Mouse (Mus musculus): Measurements from ENCODE around the gene Fras1.

The Fras1 gene

GRCm38 (mm10) chr5:96373567-96373985 is at the start of gene Fras1:
TSS of gene Fras1 (plus strand) at chr5:96373955.
- peak; percentile 58 to 67 for DNase-seq

DNA sequence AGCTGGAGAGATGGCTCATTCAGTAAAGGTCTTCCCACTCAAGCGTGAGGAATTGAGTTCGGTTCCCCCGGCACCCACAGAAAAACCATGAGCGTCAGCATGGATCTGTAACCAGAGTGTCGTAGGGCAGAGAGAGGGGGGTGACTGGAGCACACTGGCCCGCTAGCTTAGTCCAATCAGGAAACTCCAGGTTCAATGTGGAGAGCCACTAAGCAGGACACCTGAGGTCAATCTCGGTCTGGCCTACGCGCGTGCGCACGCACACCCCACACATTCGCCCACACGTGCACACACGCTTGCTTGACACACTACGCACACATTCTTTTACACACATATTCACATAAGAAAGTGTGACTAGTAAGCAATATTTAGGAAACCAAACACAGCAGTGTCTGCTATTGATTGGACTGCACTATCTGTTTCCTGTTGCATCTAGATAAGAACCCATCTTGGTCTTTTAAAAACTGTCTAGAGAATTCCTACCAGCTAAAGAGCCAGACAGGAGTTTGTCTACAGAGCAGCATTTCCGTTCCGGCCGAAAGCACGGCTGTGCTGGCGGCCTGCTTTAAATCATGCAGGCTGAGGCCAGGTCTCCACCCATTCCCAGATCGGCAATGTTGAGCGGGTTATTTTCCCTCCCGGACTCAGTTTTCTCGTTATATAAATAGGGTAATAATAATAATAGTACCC is 42.6 kb upstream of the Fras1 start:
- DNase-seq = peak; percentile 46 to 66

GRCm38 (mm10) chr5:96331738-96332070 is 42.1 kb upstream of the Fras1 start:
- no peak for DNase-seq

- DNase-seq = peak in 1 of 2 experiments; percentile 28
Observed at GRCm38 (mm10) chr5:96333963-96334362, 39.8 kb upstream of the Fras1 start.

DNA sequence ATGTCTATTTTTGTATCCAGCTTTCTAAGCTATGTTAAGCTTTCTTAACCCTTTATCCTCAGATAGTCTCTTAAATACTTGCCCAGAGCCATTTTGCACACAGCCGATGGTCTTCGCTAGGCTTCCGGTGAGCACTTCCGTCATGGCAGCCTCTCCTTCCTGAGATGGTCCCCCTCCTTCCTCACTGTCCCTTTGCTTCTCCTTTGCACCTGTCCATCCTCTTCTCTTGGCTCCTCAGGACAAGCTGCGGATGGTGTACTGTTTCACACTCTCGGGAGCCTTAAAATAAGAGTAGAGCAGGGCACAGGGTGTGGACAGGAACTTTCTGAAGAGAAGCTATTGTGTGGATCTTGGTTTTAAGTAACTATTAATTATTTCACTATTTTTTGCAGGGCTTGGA is 33.2 kb upstream of the Fras1 start:
- DNase-seq = no peak

GRCm38 (mm10) chr5:96344983-96345382 is 28.8 kb upstream of the Fras1 start:
- no peak for DNase-seq

- peak in 1 of 2 experiments; percentile 48 for DNase-seq
Observed at GRCm38 (mm10) chr5:96351963-96352362, 21.8 kb upstream of the Fras1 start.

- no peak for DNase-seq
Observed at GRCm38 (mm10) chr5:96363950-96364349, 9.8 kb upstream of the Fras1 start.

DNA sequence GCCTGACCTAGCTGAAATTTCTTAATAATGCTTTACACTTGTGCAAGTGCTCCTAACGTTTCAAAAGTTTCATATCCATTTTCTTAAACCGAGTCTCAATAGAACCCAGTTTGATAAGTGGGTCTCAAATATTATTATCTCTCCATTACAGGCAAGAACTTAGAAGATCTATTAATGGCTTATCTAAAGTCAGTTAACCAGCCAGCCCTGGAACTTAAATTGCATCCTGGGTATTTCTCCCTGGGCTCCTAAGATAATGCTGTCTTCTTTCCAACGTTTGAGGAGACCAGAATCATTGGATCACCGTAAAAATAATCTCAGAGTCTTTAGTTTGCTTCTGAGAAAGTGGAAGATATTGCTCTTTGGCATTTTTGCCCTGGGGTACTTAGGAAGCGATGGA is 8.2 kb upstream of the Fras1 start:
- DNase-seq = no peak

DNA sequence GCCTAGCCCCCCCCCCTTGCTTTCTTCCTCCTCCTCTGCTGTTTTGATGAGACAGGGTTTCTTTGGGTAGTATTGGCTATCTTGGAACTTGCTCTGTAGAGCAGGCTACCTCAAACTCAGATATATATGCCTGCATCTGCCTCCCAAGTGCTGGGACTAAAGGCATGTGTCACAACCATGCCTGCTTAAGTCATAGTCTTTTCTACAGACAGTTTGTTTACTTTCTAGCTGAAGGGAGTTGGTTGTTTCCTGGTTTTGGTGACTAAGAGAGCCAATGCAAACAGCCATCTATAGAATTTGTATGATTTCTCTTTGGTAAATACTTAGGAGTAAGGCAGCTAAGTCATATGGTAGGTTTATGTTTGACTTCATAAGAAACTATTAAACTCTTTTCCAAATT is 6.5 kb upstream of the Fras1 start:
- DNase-seq = no peak

DNA sequence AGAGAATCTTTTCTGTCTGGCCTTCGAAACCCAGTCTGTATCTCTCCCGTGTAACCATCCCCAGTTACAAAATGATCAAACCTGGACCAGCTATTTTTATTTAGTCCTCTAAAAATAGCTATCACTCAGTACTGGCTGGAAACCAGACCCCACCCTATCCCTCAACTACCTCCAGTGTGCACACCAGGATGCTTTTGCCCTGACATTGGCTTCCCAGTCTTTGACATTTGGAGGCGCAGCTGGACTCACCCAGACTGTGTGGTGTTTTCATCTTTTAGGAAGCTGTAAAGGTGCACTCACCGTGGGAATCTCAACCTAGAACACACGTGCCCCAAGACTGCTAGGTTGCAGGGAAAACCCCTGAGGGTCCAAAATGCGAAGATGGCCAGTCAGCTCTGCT is 649 bp upstream of the Fras1 start:
- DNase-seq = no peak

DNA sequence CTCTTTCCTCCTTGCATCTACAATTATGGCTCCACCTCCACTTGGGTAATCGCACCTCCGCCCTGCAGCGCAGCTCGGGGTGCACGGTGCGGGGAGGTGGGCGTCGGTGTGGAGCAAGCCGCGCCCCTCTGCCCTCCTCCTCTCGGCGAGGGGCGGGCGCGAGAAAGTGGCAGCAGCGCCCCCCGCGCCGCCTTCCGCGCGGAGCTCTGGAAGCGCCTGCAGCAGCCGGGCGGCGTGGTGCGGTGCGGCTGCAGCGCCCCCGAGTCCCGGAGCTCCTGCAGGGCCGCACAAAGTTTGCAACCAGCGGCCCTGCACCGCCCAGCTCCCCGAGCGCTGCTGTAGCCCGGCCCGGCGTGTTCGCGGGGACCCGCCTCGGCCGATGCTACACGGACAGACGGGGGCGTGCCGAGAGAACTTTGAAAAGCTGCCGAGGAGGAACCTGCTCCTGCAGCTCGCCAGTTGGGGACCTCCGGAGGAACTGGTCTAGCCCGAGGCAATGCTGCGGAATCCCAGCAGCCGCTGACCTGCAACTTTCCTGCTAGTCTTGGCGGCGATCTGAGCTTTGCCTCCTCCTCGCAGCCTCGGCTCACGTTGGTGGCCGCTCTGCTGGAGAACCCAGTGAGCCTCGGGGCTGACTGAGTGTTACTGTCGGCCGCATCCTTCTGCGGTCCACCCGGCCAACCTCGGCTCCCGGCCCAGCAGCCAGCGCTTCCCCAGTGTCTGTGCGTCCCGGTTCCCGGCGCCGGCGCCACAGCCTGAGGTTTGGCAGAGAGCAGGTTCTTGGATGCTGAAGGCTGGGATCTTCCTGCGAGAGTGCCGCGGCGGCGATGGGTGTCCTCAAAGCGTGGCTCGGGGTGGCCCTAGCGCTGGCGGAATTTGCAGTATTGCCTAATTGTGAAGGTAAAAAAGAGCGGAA is 489 bp downstream of the Fras1 start:
- peak; percentile 70 to 85 for DNase-seq

DNA sequence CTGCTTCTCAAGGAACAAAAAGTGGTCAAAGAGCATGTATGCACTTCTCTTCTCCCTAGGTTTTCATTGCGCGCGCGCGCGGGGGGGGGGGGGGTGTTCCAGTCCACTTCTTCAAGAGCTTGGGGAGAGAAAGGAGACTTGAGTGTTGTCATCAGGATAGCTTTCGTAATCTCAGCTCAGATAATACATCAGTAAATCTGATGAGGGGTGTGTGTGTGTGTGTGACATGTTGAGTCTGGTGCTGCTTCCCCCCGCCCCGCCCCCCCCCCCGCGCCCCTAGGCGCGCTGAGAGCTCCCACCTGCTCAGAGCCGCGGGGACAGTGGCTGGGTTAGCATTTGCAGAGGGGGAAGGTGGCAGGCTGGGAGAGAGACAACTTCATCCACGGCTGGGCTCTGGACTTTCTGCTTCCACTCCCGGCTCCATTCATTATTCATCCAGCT is 1.7 kb downstream of the Fras1 start:
- DNase-seq = no peak

DNA sequence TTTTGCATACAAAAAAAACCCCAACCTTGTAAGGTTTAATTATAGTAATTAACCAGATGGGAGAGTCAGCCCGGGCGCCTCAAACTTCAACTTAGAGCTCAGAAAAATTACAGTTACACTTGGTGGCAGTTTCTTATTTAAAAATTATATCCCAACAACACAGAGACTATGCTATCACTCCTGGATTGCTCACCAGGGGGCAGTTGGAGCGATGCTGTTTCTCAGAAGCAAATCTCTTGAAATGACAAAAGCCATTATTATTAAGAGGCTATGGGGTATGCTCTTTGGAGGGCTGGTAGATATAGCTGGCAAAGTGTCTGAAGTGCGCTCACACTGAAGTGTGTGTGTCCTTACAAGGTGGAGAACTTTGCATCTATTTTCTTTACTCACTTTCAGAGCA is 2.5 kb downstream of the Fras1 start:
- no peak for DNase-seq

GRCm38 (mm10) chr5:96386138-96386933 is 12.6 kb downstream of the Fras1 start:
- DNase-seq = no peak

GRCm38 (mm10) chr5:96388306-96388705 is 14.6 kb downstream of the Fras1 start:
- DNase-seq = no peak

DNA sequence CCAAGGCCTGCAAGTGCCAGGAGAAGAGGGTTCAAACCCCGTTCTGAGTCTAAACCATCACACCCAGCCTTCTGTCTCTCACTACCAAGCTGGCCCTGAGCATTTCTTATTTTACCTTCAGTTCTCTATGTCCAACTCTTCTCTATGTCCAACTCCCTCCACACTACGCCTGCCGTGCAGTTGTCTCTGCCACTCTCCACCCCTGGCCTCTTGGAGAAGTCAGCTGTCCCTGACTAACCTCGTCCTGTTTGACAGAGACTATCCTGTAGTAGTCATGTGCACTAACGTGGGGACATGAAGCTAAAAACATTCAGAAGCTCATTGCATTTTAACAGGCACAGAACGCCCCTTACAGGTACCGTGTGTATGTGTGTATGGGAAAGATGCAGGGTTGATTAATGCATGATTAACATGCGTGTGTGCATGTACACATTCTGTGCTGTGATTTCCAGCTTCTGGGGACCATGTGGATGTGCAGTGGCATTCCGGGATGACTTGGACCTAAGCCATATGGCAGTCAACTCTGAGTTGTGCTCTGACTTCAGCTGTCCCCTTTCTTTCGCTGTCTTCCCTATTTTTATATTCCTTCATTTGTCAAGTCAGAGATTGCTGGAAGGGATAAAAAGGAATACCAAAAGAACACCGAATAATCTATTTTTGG is 16.3 kb downstream of the Fras1 start:
- DNase-seq = no peak

DNA sequence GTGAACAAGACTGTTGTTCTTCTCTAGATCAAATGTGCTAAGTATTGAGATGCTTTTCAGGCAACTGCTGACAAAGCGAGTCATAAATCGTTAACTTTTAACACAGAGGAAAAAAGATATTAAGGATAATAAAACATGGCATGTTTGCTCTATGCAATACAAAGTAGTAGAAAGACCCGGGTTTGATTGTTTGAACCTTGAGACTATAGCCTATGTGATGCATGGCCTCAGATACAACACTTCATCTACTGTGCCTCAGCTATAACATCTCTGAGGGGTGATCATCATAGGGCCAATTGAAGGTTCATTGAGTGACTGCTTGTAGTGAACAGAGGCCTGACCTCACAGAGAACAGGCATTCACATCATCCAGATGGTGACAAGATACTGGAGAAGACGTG is 17.3 kb downstream of the Fras1 start:
- no peak for DNase-seq

DNA sequence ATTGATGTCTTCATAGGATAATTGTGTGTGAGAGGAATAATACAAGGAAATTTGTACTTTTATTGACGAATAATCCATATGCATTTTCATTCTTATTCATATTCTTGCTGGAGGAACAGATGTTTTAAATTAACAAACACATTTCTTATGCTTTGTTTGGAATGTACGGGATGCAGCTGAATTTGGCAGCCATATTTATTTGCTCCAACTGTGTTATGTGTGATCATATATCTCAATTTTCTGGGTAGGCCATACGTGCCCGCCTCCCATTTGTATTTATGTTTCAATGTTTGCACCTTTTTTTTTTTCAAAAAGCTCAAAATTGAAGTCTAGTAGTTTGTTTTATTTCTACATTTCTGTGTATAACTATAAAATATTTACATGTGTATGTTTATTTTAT is 21.2 kb downstream of the Fras1 start:
- DNase-seq = no peak

- DNase-seq = no peak
Observed at GRCm38 (mm10) chr5:96395786-96396650, 22.3 kb downstream of the Fras1 start.

DNA sequence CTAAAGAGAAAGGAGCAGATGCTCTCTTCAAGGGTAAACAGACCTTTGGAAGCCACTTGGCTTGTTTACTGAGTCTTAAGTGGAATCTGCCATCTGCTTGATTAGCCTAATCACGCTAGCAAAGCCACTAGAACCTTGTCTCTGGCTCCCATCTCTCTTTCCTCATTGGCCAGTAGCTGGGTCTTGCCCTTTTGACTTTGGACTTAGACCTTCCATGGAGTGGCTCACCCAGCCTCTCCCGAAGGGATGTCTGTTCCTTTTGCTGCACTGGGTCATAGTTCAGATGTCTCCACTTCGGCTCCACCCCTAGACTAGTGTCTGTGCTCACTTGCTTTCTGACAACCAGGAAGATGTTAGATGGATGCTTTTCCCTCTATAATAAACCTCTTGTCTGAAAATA is 28.8 kb downstream of the Fras1 start:
- peak; percentile 49 to 78 for DNase-seq

Data from kidney, postnatal 25 days (tissue).